Mouse (Mus musculus): Measurements from ENCODE around the gene Slc10a6. TPM values are rescaled to one million over a fixed set of nuclear protein-coding genes. Genes with fewer than 3 reads are reported as not detected.

Gene Slc10a6
- polyA plus RNA-seq, 1 experiment from 2014 or later = 0.36 TPM

- peak within 1 kb of the TSS; percentile 97 for H3K4me2 ChIP-seq
- 1% methylated on average over 53 of the region's 56 CpGs for WGBS
- ATAC-seq (ENCODE audit: low FRiP score) = peak; percentile 78
- no peak within 1 kb of the TSS for H3K27ac ChIP-seq (replicated peaks)
- H3K4me1 ChIP-seq = peaks cover 10% of the 10 kb centered on the region
- H3K27me3 ChIP-seq (replicated peaks) = 0 out of 2 replicates have a peak, but pooled peaks cover 2% of the 10 kb centered on the region
- peak within 1 kb of the TSS; percentile 51 for H3K9ac ChIP-seq (replicated peaks)
- no peaks in the 10 kb centered on the region for H3K9me3 ChIP-seq (replicated peaks)
- H3K36me3 ChIP-seq = no peaks in the 10 kb centered on the region
- H3K4me3 ChIP-seq (replicated peaks) = peak within 1 kb of the TSS; percentile 57
Observed at GRCm38 (mm10) chr5:103655346-103656118, 26.3 kb upstream of the Slc10a6 start, which contains the start of gene 1700016H13Rik. Gene 1700016H13Rik, minus strand, starts transcription at chr5:103656010.

- H3K4me2 ChIP-seq = peak overlapping the region; percentile 97
- peaks cover 10% of the 10 kb centered on the region for H3K4me1 ChIP-seq
- H3K27ac ChIP-seq (replicated peaks) = no peak overlapping the region
- no peaks in the 10 kb centered on the region for H3K9me3 ChIP-seq (replicated peaks)
- peak overlapping the region; percentile 57; the same call in 1 of the 2 replicates for H3K4me3 ChIP-seq (replicated peaks)
- H3K9ac ChIP-seq (replicated peaks) = no peak overlapping the region
- no peaks in the 10 kb centered on the region for H3K36me3 ChIP-seq
- ATAC-seq (ENCODE audit: low FRiP score) = no peak
- 35% methylated on average over 4 of the region's 4 CpGs for WGBS
- H3K27me3 ChIP-seq (replicated peaks) = no peaks in the 10 kb centered on the region
Observed at GRCm38 (mm10) chr5:103654780-103655179, 25.6 kb upstream of the Slc10a6 start.

GRCm38 (mm10) chr5:103654225-103654624, 25.0 kb upstream of the Slc10a6 start:
- Histone ChIP-seq H3K4me1 (peaks cover 10% of the 10 kb centered on the region), H3K27ac (replicated peaks) (no peak overlapping the region), H3K4me2 (no peak overlapping the region), H3K27me3 (replicated peaks) (no peaks in the 10 kb centered on the region), H3K9ac (replicated peaks) (no peak overlapping the region), H3K4me3 (replicated peaks) (no peak overlapping the region), H3K9me3 (replicated peaks) (no peaks in the 10 kb centered on the region), H3K36me3 (no peaks in the 10 kb centered on the region)
- no peak for ATAC-seq (ENCODE audit: low FRiP score)
- 32% methylated on average over 6 of the region's 6 CpGs for WGBS

DNA sequence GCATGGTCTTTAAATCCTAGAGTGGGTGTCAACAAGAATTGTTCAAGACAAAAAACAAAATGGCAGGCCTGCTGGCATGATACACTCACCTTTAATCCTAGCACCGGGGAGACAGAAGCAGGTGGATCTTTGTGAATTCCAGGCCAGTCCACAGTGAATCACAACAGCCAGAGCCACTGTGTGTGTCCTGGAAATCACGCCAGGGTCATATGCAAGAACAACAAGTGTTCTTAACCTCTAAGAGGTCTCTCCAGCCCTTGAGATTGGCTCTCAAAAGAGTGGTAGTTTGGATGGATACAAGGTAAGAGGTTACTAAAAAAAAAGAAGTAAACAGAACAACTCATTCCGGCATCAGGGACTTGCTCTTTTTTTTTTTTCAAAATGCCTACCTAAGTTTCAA, 18.1 kb upstream of the Slc10a6 start:
- no peaks in the 10 kb centered on the region for H3K9me3 ChIP-seq (replicated peaks)
- H3K4me1 ChIP-seq = 0 out of 2 replicates have a peak, but pooled peaks cover 4% of the 10 kb centered on the region
- no peak overlapping the region for H3K4me2 ChIP-seq
- no peaks in the 10 kb centered on the region for H3K36me3 ChIP-seq
- ATAC-seq (ENCODE audit: low FRiP score) = no peak
- H3K27me3 ChIP-seq (replicated peaks) = no peaks in the 10 kb centered on the region
- no peak overlapping the region for H3K27ac ChIP-seq (replicated peaks)
- no peak overlapping the region for H3K9ac ChIP-seq (replicated peaks)
- WGBS = 86% methylated on average over 3 of the region's 3 CpGs
- H3K4me3 ChIP-seq (replicated peaks) = no peak overlapping the region

- H3K4me2 ChIP-seq = no peak overlapping the region
- no peaks in the 10 kb centered on the region for H3K36me3 ChIP-seq
- no peak overlapping the region for H3K27ac ChIP-seq (replicated peaks)
- no peaks in the 10 kb centered on the region for H3K27me3 ChIP-seq (replicated peaks)
- no peaks in the 10 kb centered on the region for H3K9me3 ChIP-seq (replicated peaks)
- 0 out of 2 replicates have a peak, but pooled peaks cover 4% of the 10 kb centered on the region for H3K4me1 ChIP-seq
- H3K9ac ChIP-seq (replicated peaks) = no peak overlapping the region
- no peak for ATAC-seq (ENCODE audit: low FRiP score)
- no peak overlapping the region for H3K4me3 ChIP-seq (replicated peaks)
- WGBS = 100% methylated on average over 1 of the region's 1 CpGs
Observed at GRCm38 (mm10) chr5:103644167-103644566, 15.0 kb upstream of the Slc10a6 start.

DNA sequence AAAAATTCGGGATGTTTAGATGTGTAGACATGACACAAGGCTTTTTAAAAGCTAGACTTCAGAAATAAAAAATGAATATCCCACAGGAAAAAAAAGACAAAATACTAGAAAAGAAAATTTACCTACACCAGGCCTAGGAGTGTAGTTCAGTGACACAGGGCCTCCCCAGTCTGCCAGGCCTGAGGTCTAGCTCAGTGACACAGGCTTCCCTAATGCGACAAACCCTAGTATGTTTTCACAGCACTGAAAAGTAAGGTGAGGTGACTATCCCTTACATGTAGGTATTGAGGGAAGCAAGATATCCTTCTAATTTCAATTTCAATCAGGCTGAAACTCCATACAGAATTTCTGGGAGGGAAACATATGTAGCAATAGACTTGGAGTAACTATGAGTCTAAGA, 8.0 kb upstream of the Slc10a6 start:
- Histone ChIP-seq H3K27ac (replicated peaks) (no peak overlapping the region), H3K9ac (replicated peaks) (no peak overlapping the region), H3K4me3 (replicated peaks) (no peak overlapping the region), H3K36me3 (no peaks in the 10 kb centered on the region), H3K27me3 (replicated peaks) (no peaks in the 10 kb centered on the region), H3K9me3 (replicated peaks) (no peaks in the 10 kb centered on the region), H3K4me1 (no peaks in the 10 kb centered on the region), H3K4me2 (no peak overlapping the region)
- ATAC-seq (ENCODE audit: low FRiP score) = no peak
- 88% methylated on average over 2 of the region's 2 CpGs for WGBS

DNA sequence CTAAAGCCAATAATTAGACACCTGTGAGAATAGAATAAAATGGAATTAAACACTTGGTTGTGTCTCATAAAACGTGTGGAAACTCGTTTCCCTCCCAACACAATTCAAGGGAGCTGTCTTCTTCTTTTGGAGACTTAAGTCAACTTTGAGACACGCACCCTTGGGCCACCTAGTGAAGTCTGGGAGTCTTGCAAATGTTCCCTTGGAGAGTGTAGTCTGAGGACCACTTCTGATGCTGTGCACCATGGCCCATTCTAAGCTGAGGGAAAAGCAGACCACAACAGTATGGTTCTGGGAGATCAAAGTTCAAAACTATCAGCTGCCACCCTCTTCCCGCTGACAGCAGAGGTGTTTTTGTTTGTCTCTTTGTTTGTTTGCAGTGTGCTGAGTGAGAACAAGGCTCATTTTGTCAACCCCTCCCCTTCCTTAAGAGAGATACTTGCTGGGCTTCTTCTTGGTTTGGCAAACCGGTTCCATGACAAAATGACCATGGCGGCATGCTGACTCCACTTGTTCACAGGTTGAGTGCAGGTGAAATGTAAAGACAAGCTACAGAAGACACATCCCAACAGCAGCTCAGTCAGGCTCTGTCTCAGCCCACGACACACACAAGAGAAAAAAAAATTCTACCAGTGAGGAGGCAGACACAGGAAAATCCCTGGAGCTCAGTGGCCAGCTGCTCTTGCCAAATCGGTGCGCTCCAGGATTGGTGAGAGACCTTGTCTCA, 814 bp upstream of the Slc10a6 start:
- ATAC-seq (ENCODE audit: low FRiP score) = no peak
- Histone ChIP-seq H3K9ac (replicated peaks) (no peak overlapping the region), H3K27me3 (replicated peaks) (no peaks in the 10 kb centered on the region), H3K9me3 (replicated peaks) (no peaks in the 10 kb centered on the region), H3K36me3 (no peaks in the 10 kb centered on the region), H3K4me2 (no peak overlapping the region), H3K4me1 (peaks cover 15% of the 10 kb centered on the region), H3K27ac (replicated peaks) (no peak overlapping the region), H3K4me3 (replicated peaks) (no peak overlapping the region)
- WGBS = 75% methylated on average over 9 of the region's 9 CpGs

GRCm38 (mm10) chr5:103628499-103628898, 704 bp downstream of the Slc10a6 start:
- Histone ChIP-seq H3K9ac (replicated peaks) (no peak overlapping the region), H3K9me3 (replicated peaks) (no peaks in the 10 kb centered on the region), H3K4me2 (no peak overlapping the region), H3K27ac (replicated peaks) (no peak overlapping the region; the same call in 1 of the 2 replicates), H3K27me3 (replicated peaks) (no peaks in the 10 kb centered on the region), H3K36me3 (no peaks in the 10 kb centered on the region), H3K4me3 (replicated peaks) (no peak overlapping the region), H3K4me1 (peaks cover 15% of the 10 kb centered on the region)
- no peak for ATAC-seq (ENCODE audit: low FRiP score)
- WGBS = 79% methylated on average over 6 of the region's 6 CpGs

GRCm38 (mm10) chr5:103624831-103625230, 4.4 kb downstream of the Slc10a6 start:
- H3K4me1 ChIP-seq = peaks cover 10% of the 10 kb centered on the region
- 93% methylated on average over 5 of the region's 5 CpGs for WGBS
- no peak overlapping the region for H3K27ac ChIP-seq (replicated peaks)
- H3K4me3 ChIP-seq (replicated peaks) = no peak overlapping the region
- H3K9ac ChIP-seq (replicated peaks) = no peak overlapping the region
- H3K4me2 ChIP-seq = no peak overlapping the region
- no peaks in the 10 kb centered on the region for H3K27me3 ChIP-seq (replicated peaks)
- H3K36me3 ChIP-seq = no peaks in the 10 kb centered on the region
- no peak for ATAC-seq (ENCODE audit: low FRiP score)
- H3K9me3 ChIP-seq (replicated peaks) = no peaks in the 10 kb centered on the region

DNA sequence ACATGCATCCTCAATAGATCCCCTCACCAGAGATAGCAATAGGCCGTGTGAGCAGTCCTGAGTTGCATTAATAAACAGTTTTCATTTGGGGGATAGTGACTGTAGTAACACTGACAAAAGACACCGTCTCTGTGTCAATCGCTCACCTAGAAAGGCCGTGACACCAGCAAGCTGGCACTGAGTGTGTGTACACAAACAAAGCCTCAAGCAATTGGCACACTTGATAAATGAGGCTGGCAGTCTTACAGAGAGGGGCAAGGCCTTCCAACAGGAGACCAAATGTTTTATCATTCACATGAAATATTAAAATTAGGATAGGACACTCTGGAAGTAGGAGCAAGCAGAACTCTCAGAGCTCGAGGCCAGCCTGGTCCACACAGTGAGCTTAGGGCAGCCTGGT, 6.9 kb downstream of the Slc10a6 start:
- Histone ChIP-seq H3K27me3 (replicated peaks) (no peaks in the 10 kb centered on the region), H3K9ac (replicated peaks) (no peak overlapping the region), H3K27ac (replicated peaks) (no peak overlapping the region), H3K4me1 (no peaks in the 10 kb centered on the region), H3K9me3 (replicated peaks) (no peaks in the 10 kb centered on the region), H3K36me3 (no peaks in the 10 kb centered on the region), H3K4me2 (no peak overlapping the region), H3K4me3 (replicated peaks) (no peak overlapping the region)
- ATAC-seq (ENCODE audit: low FRiP score) = no peak
- 71% methylated on average over 5 of the region's 5 CpGs for WGBS

GRCm38 (mm10) chr5:103620301-103620973, 8.8 kb downstream of the Slc10a6 start:
- 89% methylated on average over 12 of the region's 12 CpGs for WGBS
- H3K4me3 ChIP-seq (replicated peaks) = no peak overlapping the region

More at GRCm38 (mm10) chr5:103620301-103620973, 8.8 kb downstream of the Slc10a6 start:
- no peaks in the 10 kb centered on the region for H3K27me3 ChIP-seq (replicated peaks)
- H3K27ac ChIP-seq (replicated peaks) = no peak overlapping the region
- ATAC-seq (ENCODE audit: low FRiP score) = no peak
- H3K9ac ChIP-seq (replicated peaks) = no peak overlapping the region
- no peaks in the 10 kb centered on the region for H3K4me1 ChIP-seq
- H3K4me2 ChIP-seq = no peak overlapping the region
- no peaks in the 10 kb centered on the region for H3K9me3 ChIP-seq (replicated peaks)
- H3K36me3 ChIP-seq = no peaks in the 10 kb centered on the region

Data from neural tube, embryonic 15.5 days (tissue).